Mouse (Mus musculus) brain, embryonic 18.5 days (tissue): ENCODE results near the gene Hpf1.

Source experiments
- DNase-seq: peaks from one replicate; pipeline ENCODE4 v3.0.0-alpha.2; 2012; ENCODE audit warnings: low read depth, low spot score

Gene Hpf1

GRCm38 (mm10) chr8:60895878-60896277 lies 5.7 kb downstream of the Hpf1 start:
- no peak for DNase-seq

- DNase-seq = no peak
Observed at GRCm38 (mm10) chr8:60900147-60900546, 9.9 kb downstream of the Hpf1 start.

GRCm38 (mm10) chr8:60912081-60912480 lies 21.9 kb downstream of the Hpf1 start:
- DNase-seq = no peak

- no peak for DNase-seq
Observed at GRCm38 (mm10) chr8:60912554-60912953, 22.3 kb downstream of the Hpf1 start.

DNA sequence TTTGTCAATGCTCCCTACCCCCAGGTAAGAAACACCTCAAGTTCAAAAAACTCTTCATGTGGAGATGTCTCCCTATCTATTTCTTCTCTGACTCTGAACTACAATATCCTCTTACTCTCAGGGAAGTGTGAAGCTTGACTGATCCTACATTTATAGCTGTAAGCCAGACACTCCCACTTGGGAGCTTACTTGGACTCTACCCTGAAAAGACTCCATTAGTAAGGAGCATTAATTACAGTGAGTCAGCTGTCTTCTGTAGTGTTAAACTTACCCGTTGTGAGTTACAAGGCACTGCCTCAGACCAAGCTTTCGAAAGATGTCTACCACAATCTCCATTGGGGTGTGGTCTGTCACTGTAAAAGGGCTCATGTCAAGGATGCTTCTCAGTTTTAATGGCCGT lies 28.9 kb downstream of the Hpf1 start:
- no peak for DNase-seq

- no peak for DNase-seq
Observed at GRCm38 (mm10) chr8:60920176-60920575, 30.0 kb downstream of the Hpf1 start.

DNA sequence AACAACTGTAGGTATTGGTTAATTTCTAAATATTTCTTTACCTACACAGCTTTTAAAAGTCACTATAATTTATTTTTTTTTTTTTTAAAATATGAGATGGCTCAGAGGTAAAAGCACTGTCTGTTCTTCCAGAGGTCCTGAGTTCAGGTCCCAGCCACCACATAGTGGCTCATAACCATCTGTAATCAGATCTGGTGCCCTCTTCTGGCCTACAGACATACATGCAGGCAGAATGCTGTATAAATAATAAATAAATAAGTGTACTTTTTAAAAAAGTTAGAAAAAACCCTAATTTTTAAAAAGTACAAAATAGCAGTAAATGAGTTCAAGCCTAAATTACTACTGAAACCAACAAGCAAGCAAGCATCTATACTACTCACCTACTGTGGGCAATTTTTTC lies 43.4 kb downstream of the Hpf1 start:
- no peak for DNase-seq

DNA sequence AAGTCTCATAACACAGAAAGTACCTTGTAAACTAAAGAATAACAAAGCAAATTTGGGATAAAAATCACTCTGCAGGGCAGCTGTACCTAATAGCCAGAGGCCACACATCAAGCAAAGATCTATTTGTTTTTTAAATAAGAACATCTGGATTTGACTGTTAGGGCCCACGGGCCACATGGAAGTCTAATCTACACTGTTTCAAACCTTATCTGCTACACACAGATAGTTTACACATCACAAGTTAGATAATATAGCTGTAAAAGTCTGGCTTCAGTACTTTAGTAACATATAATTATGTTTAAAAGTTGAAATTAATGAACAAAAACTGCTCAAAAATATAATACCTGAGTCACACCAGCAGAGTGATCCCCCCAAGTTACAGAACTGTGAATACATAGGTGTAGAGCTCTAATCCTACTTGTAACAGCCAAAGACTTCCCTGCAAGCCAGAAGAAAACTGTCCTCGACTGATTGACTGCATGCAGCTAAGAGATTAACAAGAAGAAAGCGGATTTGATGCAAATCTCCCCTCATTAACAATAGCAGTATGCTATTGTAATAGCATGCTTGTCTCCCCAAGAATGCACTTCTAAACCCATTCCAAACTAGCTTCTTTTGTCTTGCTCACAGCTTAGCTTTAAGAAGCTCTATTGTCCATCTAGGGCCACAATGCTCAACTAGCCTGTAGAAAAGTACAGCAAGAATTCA lies 48.7 kb downstream of the Hpf1 start:
- no peak for DNase-seq

GRCm38 (mm10) chr8:60942867-60943266 lies 52.6 kb downstream of the Hpf1 start:
- no peak for DNase-seq

- no peak for DNase-seq
Observed at GRCm38 (mm10) chr8:60947503-60947902, 57.3 kb downstream of the Hpf1 start.

GRCm38 (mm10) chr8:60949859-60950258 lies 59.6 kb downstream of the Hpf1 start:
- DNase-seq = no peak

DNA sequence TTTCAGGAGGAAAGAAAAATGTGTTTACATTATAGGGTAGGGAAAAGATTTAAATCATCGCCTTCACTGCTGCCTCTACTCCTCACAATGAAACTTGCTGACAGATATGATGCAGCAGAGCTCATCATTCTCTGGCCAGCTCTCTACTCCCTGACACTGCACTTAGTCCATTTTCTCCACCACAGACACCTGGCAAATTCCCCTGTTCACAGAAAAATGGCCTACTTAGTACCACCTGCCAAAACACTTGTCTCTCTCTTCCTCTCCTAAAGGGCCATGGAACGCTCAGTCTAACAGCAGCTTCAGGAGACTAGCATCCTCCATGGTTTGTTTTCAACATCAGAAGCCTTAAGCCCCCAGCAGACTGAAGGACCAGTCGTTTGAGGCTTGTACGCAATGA lies 61.1 kb downstream of the Hpf1 start:
- no peak for DNase-seq

GRCm38 (mm10) chr8:60951757-60952156 lies 61.5 kb downstream of the Hpf1 start:
- no peak for DNase-seq

GRCm38 (mm10) chr8:60952803-60953202 lies 62.6 kb downstream of the Hpf1 start:
- no peak for DNase-seq

GRCm38 (mm10) chr8:60954281-60955014 lies 64.2 kb downstream of the Hpf1 start:
- DNase-seq = peak; percentile 81

GRCm38 (mm10) chr8:60956847-60957246 lies 66.6 kb downstream of the Hpf1 start:
- DNase-seq = no peak
